Mouse (Mus musculus) thymus, postnatal 36 days (tissue): Measurements from ENCODE around the gene Epha6.

Experiments
- DNase-seq, 2 experiments: peaks; one replicate each; pipeline ENCODE4 v3.0.0; 2022; ENCODE audit warnings: mixed read lengths in 2 of 2

The Epha6 gene

GRCm38 (mm10) chr16:60605061-60605831, at the start of gene Epha6:
TSS of gene Epha6 (minus strand) at chr16:60605531.
- DNase-seq, result no peak

GRCm38 (mm10) chr16:60651716-60652115, 46.4 kb upstream of the Epha6 start:
- DNase-seq, result no peak

GRCm38 (mm10) chr16:60628091-60628490, 22.8 kb upstream of the Epha6 start:
- no peak for DNase-seq

- no peak for DNase-seq
These were observed 677 bp upstream of the Epha6 start for GRCm38 (mm10) chr16:60605832-60606583.

GRCm38 (mm10) chr16:60604613-60605012, 718 bp downstream of the Epha6 start:
- DNase-seq, result no peak

- no peak for DNase-seq
These were observed 20.0 kb downstream of the Epha6 start for GRCm38 (mm10) chr16:60585322-60585721.

- no peak for DNase-seq
These were observed 20.6 kb downstream of the Epha6 start for GRCm38 (mm10) chr16:60584695-60585094.

GRCm38 (mm10) chr16:60570546-60570945, 34.8 kb downstream of the Epha6 start:
- DNase-seq, result no peak

- no peak for DNase-seq
These were observed 60.9 kb downstream of the Epha6 start for GRCm38 (mm10) chr16:60544385-60544784.

- DNase-seq, result no peak
These were observed 67.1 kb downstream of the Epha6 start for GRCm38 (mm10) chr16:60538233-60538632.

- DNase-seq, result no peak
These were observed 95.6 kb downstream of the Epha6 start for GRCm38 (mm10) chr16:60509707-60510106.

- DNase-seq, result no peak
These were observed 105.8 kb downstream of the Epha6 start for GRCm38 (mm10) chr16:60499567-60499966.

- no peak for DNase-seq
These were observed 129.6 kb downstream of the Epha6 start for GRCm38 (mm10) chr16:60475776-60476175.

GRCm38 (mm10) chr16:60468200-60468785, 137.0 kb downstream of the Epha6 start:
- no peak for DNase-seq

GRCm38 (mm10) chr16:60435283-60435682, 170.0 kb downstream of the Epha6 start:
- DNase-seq, result no peak

GRCm38 (mm10) chr16:60434241-60434640, 171.1 kb downstream of the Epha6 start:
- no peak for DNase-seq

- no peak for DNase-seq
These were observed 210.0 kb downstream of the Epha6 start for GRCm38 (mm10) chr16:60395306-60395705.

- DNase-seq, result no peak
These were observed 212.4 kb downstream of the Epha6 start for GRCm38 (mm10) chr16:60392961-60393360.

- no peak for DNase-seq
These were observed 230.2 kb downstream of the Epha6 start for GRCm38 (mm10) chr16:60375147-60375546.

- no peak for DNase-seq
These were observed 321.4 kb downstream of the Epha6 start for GRCm38 (mm10) chr16:60283963-60284362.

GRCm38 (mm10) chr16:60274109-60274508, 331.2 kb downstream of the Epha6 start:
- no peak for DNase-seq

GRCm38 (mm10) chr16:60266367-60267351, 338.7 kb downstream of the Epha6 start:
- DNase-seq, result no peak
